Comparison of ENCODE assay signal across 8 mouse cellular contexts in the genomic region with DNA sequence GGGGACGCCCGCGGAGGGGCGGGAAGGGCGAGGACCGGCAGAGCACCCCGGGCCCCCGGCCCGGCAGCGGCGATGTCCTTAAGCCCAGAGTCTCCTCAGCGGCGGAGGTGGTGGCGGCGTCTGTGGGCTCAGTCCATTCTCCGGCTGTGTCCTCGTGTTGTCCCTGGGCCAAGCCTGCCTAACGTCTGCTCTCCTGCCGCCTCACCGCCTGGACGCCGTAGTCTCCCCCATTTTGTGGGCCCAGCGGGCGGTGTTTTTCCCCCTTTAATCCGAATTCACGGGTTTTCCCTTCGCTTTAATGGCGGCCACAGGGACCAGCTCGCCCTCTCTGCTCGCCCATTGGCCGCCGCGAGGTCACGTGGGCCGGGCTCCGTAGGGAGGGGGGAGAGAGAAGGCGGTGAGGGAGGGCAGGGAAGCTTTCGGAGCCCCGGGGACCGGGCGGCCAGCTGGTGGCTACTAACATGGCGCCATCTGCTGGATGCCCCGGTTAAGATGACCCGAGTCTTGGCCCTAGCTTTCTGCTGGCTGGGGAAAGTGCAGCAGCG. TPM values are rescaled to one million over a fixed set of nuclear protein-coding genes. Genes with fewer than 3 reads are reported as not detected.
DNase-seq lines count a peak whose midpoint lies in the region; ATAC-seq and TF ChIP-seq lines count a peak whose summit lies in the region.

No protein-coding gene starts in this region.

- peaks cover 8% of the 10 kb centered on the region for H3K27me3 ChIP-seq in CH12.LX (replicated peaks)
- no peaks in the 10 kb centered on the region for H3K27me3 ChIP-seq in forebrain, embryonic 12.5 days
- no peaks in the 10 kb centered on the region for H3K27me3 ChIP-seq in liver, postnatal 0 days (ENCODE audit: insufficient read depth, low read length)
- H3K27me3 ChIP-seq in neural tube, embryonic 14.5 days (ENCODE audit: control insufficient read depth, insufficient read depth, low read length): no peaks in the 10 kb centered on the region; the same call in 1 of the 2 replicates

- peak overlapping the region; percentile 99 for H3K9ac ChIP-seq in CH12.LX (ENCODE audit: insufficient read depth, low read depth)
- peak overlapping the region; percentile 96 for H3K9ac ChIP-seq in forebrain, embryonic 12.5 days
- H3K9ac ChIP-seq in liver, postnatal 0 days (replicated peaks): peak overlapping the region; percentile 100
- peak overlapping the region; percentile 97 for H3K9ac ChIP-seq in neural tube, embryonic 14.5 days (replicated peaks; ENCODE audit: low read depth, low read length)

- dilution Hi-C loops in CH12.LX (cut with MboI; ENCODE audit: extremely low pct_ligation_motif_present, extremely low pct_unique_long_range_greater_than_20kb, low sequenced_read_pairs): no loop called here

- in situ Hi-C loops in CH12.LX (cut with MboI; ENCODE audit: low pct_ligation_motif_present, low pct_unique_long_range_greater_than_20kb, low sequenced_read_pairs): no loop called here

- intact Hi-C loops in heart, postnatal 10 days (cut with DNase I): loop anchor here (2.0 to 10.0 kb wide), 3 partner anchors 63 to 513 kb away; partner anchors contain the start of gene Ints2

- peak overlapping the region; percentile 79 to 93 (median 85) for H3K4me3 ChIP-seq in CH12.LX (replicated peaks in 1 of 3; ENCODE audit: low read depth in 2 of 3, low read length in 2 of 3, poor library complexity in 1 of 3)
- H3K4me3 ChIP-seq in forebrain, embryonic 12.5 days (replicated peaks): peak overlapping the region; percentile 96
- H3K4me3 ChIP-seq in liver, postnatal 0 days (ENCODE audit: low read depth, low read length): peak overlapping the region; percentile 97
- H3K4me3 ChIP-seq in neural tube, embryonic 14.5 days (ENCODE audit: low read depth, low read length): peak overlapping the region; percentile 80

- TF ChIP-seq RAD21 in CH12.LX (IDR thresholded peaks at IDR 0.05; ENCODE audit: low read depth, low read length): peak; percentile 80

- WGBS in forebrain, embryonic 12.5 days: under 1% methylated on average over 44 of the region's 45 CpGs
- under 1% methylated on average over 45 of the region's 45 CpGs for WGBS in large intestine, adult 2 months
- 1% methylated on average over 39 of the region's 45 CpGs for WGBS in liver, postnatal 0 days (ENCODE audit: insufficient replicate concordance)
- under 1% methylated on average over 42 of the region's 45 CpGs for WGBS in neural tube, embryonic 14.5 days

- DNase-seq in CH12.LX (ENCODE audit: extremely low read depth): peak; percentile 99
- peak; percentile 96 for DNase-seq in c-Kit-positive CD71-positive TER-119-negative erythroid progenitor cells, embryonic 14.5 days (ENCODE audit: low read depth)
- DNase-seq in heart, postnatal 10 days: peak; percentile 99
- peak; percentile 86 for DNase-seq in large intestine, adult 2 months (ENCODE audit: low read depth, low spot score)
- peak; percentile 99 for DNase-seq in liver, postnatal 0 days
- DNase-seq in testis, postnatal 10 days (ENCODE audit: low spot score): peak; percentile 99

- peaks cover 10 to 18% of the 10 kb centered on the region in 2 experiments for H3K36me3 ChIP-seq in CH12.LX (replicated peaks in 1 of 2; ENCODE audit: control insufficient read depth in 1 of 2, insufficient read depth in 1 of 2, low read length in 1 of 2)
- H3K36me3 ChIP-seq in forebrain, embryonic 12.5 days (replicated peaks): peaks cover 10% of the 10 kb centered on the region; the same call in 1 of the 2 replicates
- H3K36me3 ChIP-seq in liver, postnatal 0 days (replicated peaks; ENCODE audit: insufficient read depth, low read length): peaks cover 12% of the 10 kb centered on the region
- no peaks in the 10 kb centered on the region for H3K36me3 ChIP-seq in neural tube, embryonic 14.5 days (ENCODE audit: control insufficient read depth, insufficient read depth, low read length)

- no peaks in the 10 kb centered on the region for H3K9me3 ChIP-seq in CH12.LX (replicated peaks; ENCODE audit: low read length)
- no peaks in the 10 kb centered on the region for H3K9me3 ChIP-seq in forebrain, embryonic 12.5 days
- H3K9me3 ChIP-seq in liver, postnatal 0 days (ENCODE audit: low read length): no peaks in the 10 kb centered on the region
- no peaks in the 10 kb centered on the region for H3K9me3 ChIP-seq in neural tube, embryonic 14.5 days (ENCODE audit: control insufficient read depth, low read length)

- ATAC-seq in forebrain, embryonic 12.5 days (ENCODE audit: low FRiP score): peak; percentile 97
- ATAC-seq in liver, postnatal 0 days: peak; percentile 98
- ATAC-seq in neural tube, embryonic 14.5 days (ENCODE audit: low read depth): peak; percentile 96

- peak; percentile 98 for TF ChIP-seq POLR2A in CH12.LX (IDR thresholded peaks at IDR 0.05; ENCODE audit: low read depth, low read length)

- TF ChIP-seq EP300 in CH12.LX (IDR thresholded peaks at IDR 0.05; ENCODE audit: low read length): peak; percentile 24; the same call in 1 of the 2 replicates
- TF ChIP-seq EP300 in liver, postnatal 0 days (IDR thresholded peaks at IDR 0.05; ENCODE audit: low read depth): no peak

- H3K4me1 ChIP-seq in CH12.LX (ENCODE audit: control insufficient read depth in 1 of 2, insufficient read depth in 2 of 2): peaks cover 5 to 25% of the 10 kb centered on the region in 2 experiments; a peak in 3 of 4 replicates
- H3K4me1 ChIP-seq in forebrain, embryonic 12.5 days: peaks cover 25% of the 10 kb centered on the region
- peaks cover 16% of the 10 kb centered on the region for H3K4me1 ChIP-seq in liver, postnatal 0 days (ENCODE audit: insufficient read depth)
- peaks cover 28% of the 10 kb centered on the region; the same call in 1 of the 2 replicates for H3K4me1 ChIP-seq in neural tube, embryonic 14.5 days (ENCODE audit: control insufficient read depth, insufficient read depth, low read length)

- peak overlapping the region; percentile 92 for H3K27ac ChIP-seq in CH12.LX (ENCODE audit: insufficient read depth, low read depth)
- H3K27ac ChIP-seq in forebrain, embryonic 12.5 days: peak overlapping the region; percentile 99
- peak overlapping the region; percentile 99 for H3K27ac ChIP-seq in liver, postnatal 0 days (ENCODE audit: low read depth)
- peak overlapping the region; percentile 96 for H3K27ac ChIP-seq in neural tube, embryonic 14.5 days (ENCODE audit: low read depth, low read length)

- peaks cover 46% of the 10 kb centered on the region for H3K79me2 ChIP-seq in CH12.LX (replicated peaks; ENCODE audit: control insufficient read depth, extremely low read depth, insufficient read depth, poor library complexity, severe bottlenecking)

- peak; percentile 18 to 93; a peak in 2 of 4 replicates for TF ChIP-seq CTCF in CH12.LX (conservative IDR thresholded peaks at IDR 0.05 in 1 of 2, IDR thresholded peaks at IDR 0.05 in 1 of 2; ENCODE audit: low read depth in 2 of 2, low read length in 2 of 2)
- peak; percentile 97 for TF ChIP-seq CTCF in liver, postnatal 0 days (IDR thresholded peaks at IDR 0.05; ENCODE audit: low read depth)

- no peak overlapping the region for H3K4me2 ChIP-seq in CH12.LX (ENCODE audit: insufficient read depth, low read depth, poor library complexity, severe bottlenecking)
- H3K4me2 ChIP-seq in forebrain, embryonic 12.5 days: peak overlapping the region; percentile 44
- peak overlapping the region; percentile 68 for H3K4me2 ChIP-seq in liver, postnatal 0 days (ENCODE audit: low read depth, low read length)
- peak overlapping the region; percentile 17; the same call in 1 of the 2 replicates for H3K4me2 ChIP-seq in neural tube, embryonic 14.5 days (ENCODE audit: low read depth, low read length)

TF ChIP-seq in CH12.LX, 34 proteins besides CTCF, POLR2A, EP300 and RAD21 (continues in another document):
- peak; percentile 37; the same call in 1 of the 2 replicates for TF ChIP-seq ZC3H11A (IDR thresholded peaks at IDR 0.05; ENCODE audit: low read depth, low read length)
- no peak for TF ChIP-seq PAX5 (IDR thresholded peaks at IDR 0.05; ENCODE audit: low read length)
- TF ChIP-seq MYC (IDR thresholded peaks at IDR 0.05; ENCODE audit: low read depth, low read length): no peak
- TF ChIP-seq MXI1 (IDR thresholded peaks at IDR 0.05; ENCODE audit: low read depth, low read length): 0 out of 2 replicates have a peak, but pooled peaks have one; percentile 65
- no peak for TF ChIP-seq MEF2A (IDR thresholded peaks at IDR 0.05; ENCODE audit: borderline replicate concordance, low read depth, low read length)
- TF ChIP-seq ETS1 (conservative IDR thresholded peaks at IDR 0.05; ENCODE audit: low read depth, low read length): no peak
- TF ChIP-seq MAFK (IDR thresholded peaks at IDR 0.05; ENCODE audit: insufficient replicate concordance, low read length): no peak
- TF ChIP-seq UBTF (IDR thresholded peaks at IDR 0.05; ENCODE audit: low read depth, low read length): peak; percentile 99
- TF ChIP-seq RCOR1 (conservative IDR thresholded peaks at IDR 0.05; ENCODE audit: low read depth, low read length): 0 out of 2 replicates have a peak, but pooled peaks have one; percentile 67
- peak; percentile 84 for TF ChIP-seq SMC3 (IDR thresholded peaks at IDR 0.05; ENCODE audit: low read depth, low read length)
- no peak for TF ChIP-seq GABPA (IDR thresholded peaks at IDR 0.05; ENCODE audit: insufficient replicate concordance, low read depth, low read length)
- no peak for TF ChIP-seq JUN (IDR thresholded peaks at IDR 0.05; ENCODE audit: insufficient read depth, low read depth, low read length)
- TF ChIP-seq MAX (IDR thresholded peaks at IDR 0.05; ENCODE audit: low read length): peak; percentile 98
- TF ChIP-seq E2F4 (IDR thresholded peaks at IDR 0.05; ENCODE audit: insufficient replicate concordance, low read depth, low read length): no peak
- TF ChIP-seq ZNF384 (IDR thresholded peaks at IDR 0.05; ENCODE audit: low read depth, low read length): no peak
- TF ChIP-seq TCF12 (IDR thresholded peaks at IDR 0.05; ENCODE audit: low read depth, low read length): peak; percentile 82; the same call in 1 of the 2 replicates
- TF ChIP-seq ELF1 (IDR thresholded peaks at IDR 0.05; ENCODE audit: low read depth, low read length): peak; percentile 1; the same call in 1 of the 2 replicates
- peak; percentile 20; the same call in 1 of the 2 replicates for TF ChIP-seq BHLHE40 (IDR thresholded peaks at IDR 0.05; ENCODE audit: low read depth, low read length)
- TF ChIP-seq MAZ (IDR thresholded peaks at IDR 0.05; ENCODE audit: low read depth, low read length): peak; percentile 95

RNA-seq across cellular contexts. Expression of gene Med13, which starts 0.7 kb away (rescaled TPM):
- total RNA-seq in CH12.LX (2012; rRNA removed) (33.2 and 37.9 TPM in 2 replicates), CH12.LX (2014; rRNA removed) (40.9 and 47.6 TPM in 2 replicates)
- polyA plus RNA-seq in CH12.LX (2012; ENCODE audit: insufficient read length, low read depth): 31.6 and 41.5 TPM in 2 replicates
- polyA plus RNA-seq in forebrain, embryonic 12.5 days (2016; fragmentation: Nextera tagmentation; extraction: Ambion mirVana): 14.8 and 16.4 TPM in 2 replicates
- total RNA-seq in heart, postnatal 10 days (2021): 10 to 100 TPM; 46.0 to 52.9 TPM
- 13.7 and 29.4 TPM in 2 replicates for polyA plus RNA-seq in large intestine, adult 2 months (2012; rRNA removed)
- 2.9 and 3.6 TPM in 2 replicates for polyA plus RNA-seq in liver, postnatal 0 days (2015; fragmentation: Nextera tagmentation; extraction: Ambion mirVana)
- polyA plus RNA-seq in neural tube, embryonic 14.5 days (2014; fragmentation: Nextera tagmentation; extraction: Ambion mirVana): 13.9 and 15.2 TPM in 2 replicates

Comparison
In these comparisons a context has a peak if more than half of its experiments do, and no peak if none do; other contexts are left out.
1. Peak in every context shown above with its lines: DNase-seq, ATAC-seq, H3K4me3 ChIP-seq and H3K27ac ChIP-seq.